Mouse (Mus musculus) embryonic facial prominence, embryonic 14.5 days (tissue): ENCODE measurements at regions not wholly inside any gene's neighbourhood (a gene's known extent, or its start where the extent isn't known, plus 50 kb on each side); places are given as distances from the start of the nearest gene placed in this dataset.

Experiments
- ATAC-seq: fragments of 200-750 bp; cut with Nextera tagmentation; 2 replicates; pipeline ENCODE4 v1.8.0; 2017; ENCODE audit warnings: low read depth, moderate number of reproducible peaks, moderate TSS enrichment
- DNase-seq: peaks from one replicate; pipeline ENCODE4 v3.0.0-alpha.2; 2015; ENCODE audit warnings: low spot score
- H3K27ac ChIP-seq: fragments of 300-500 bp; sonication (generic); replicated peaks from 2 replicates; pipeline ENCODE4 v1.5.1; 2014; ENCODE audit warnings: low read depth, mild to moderate bottlenecking, low read length, moderate library complexity
- H3K27me3 ChIP-seq: fragments of 300-500 bp; sonication (generic); replicated peaks from 2 replicates; pipeline ENCODE4 v1.6.1; 2014; ENCODE audit warnings: low read length; ENCODE audit not compliant: control insufficient read depth, insufficient read depth
- H3K36me3 ChIP-seq: fragments of 300-500 bp; sonication (generic); 2 replicates; pipeline ENCODE4 v1.6.1; 2014; ENCODE audit warnings: low read length, mixed read lengths; ENCODE audit not compliant: control insufficient read depth, insufficient read depth
- H3K4me1 ChIP-seq: fragments of 300-500 bp; sonication (generic); 2 replicates; pipeline ENCODE4 v1.6.1; 2014; ENCODE audit warnings: antibody characterized with exemption, low read length; ENCODE audit not compliant: control insufficient read depth, insufficient read depth
- H3K4me2 ChIP-seq: fragments of 300-500 bp; sonication (generic); 2 replicates; pipeline ENCODE4 v1.6.1; 2014; ENCODE audit warnings: low read depth, mild to moderate bottlenecking, low read length, moderate library complexity, mixed read lengths
- H3K4me3 ChIP-seq: fragments of 300-500 bp; sonication (generic); 2 replicates; pipeline ENCODE4 v1.5.1; 2014; ENCODE audit warnings: low read depth, mild to moderate bottlenecking, low read length
- H3K9ac ChIP-seq: fragments of 300-500 bp; sonication (generic); 2 replicates; pipeline ENCODE4 v1.6.1; 2014; ENCODE audit warnings: low read depth, mild to moderate bottlenecking, low read length, moderate library complexity, mixed read lengths
- H3K9me3 ChIP-seq: fragments of 300-500 bp; sonication (generic); 2 replicates; pipeline ENCODE4 v1.6.1; 2016; ENCODE audit warnings: low read length; ENCODE audit not compliant: control insufficient read depth
- WGBS: fragments of 180-500 bp; shearing (Covaris S2); extraction: QIAGEN DNeasy Blood & Tissue Kit; methylation state at CpG from one replicate; pipeline ENCODE4 v1.1.7; 2014; 5-methylcytosine and 5-hydroxymethylcytosine counted together

GRCm38 (mm10) chr15:88288051-88288450, 312.1 kb upstream of the Zdhhc25 start:
- Histone ChIP-seq H3K36me3 (no peaks in the 10 kb centered on the region), H3K9ac (no peak overlapping the region), H3K4me1 (no peaks in the 10 kb centered on the region), H3K27me3 (peaks cover 10% of the 10 kb centered on the region), H3K27ac (no peak overlapping the region), H3K9me3 (no peaks in the 10 kb centered on the region), H3K4me2 (no peak overlapping the region), H3K4me3 (no peak overlapping the region)
- WGBS, result 27% methylated on average over 16 of the region's 16 CpGs
- ATAC-seq (no peak), DNase-seq (no peak)

- Histone ChIP-seq H3K36me3 (no peaks in the 10 kb centered on the region), H3K4me3 (no peak overlapping the region), H3K9me3 (no peaks in the 10 kb centered on the region), H3K4me1 (no peaks in the 10 kb centered on the region), H3K27ac (no peak overlapping the region), H3K27me3 (peaks cover 10% of the 10 kb centered on the region), H3K4me2 (no peak overlapping the region), H3K9ac (no peak overlapping the region)
- WGBS, result 47% methylated on average over 3 of the region's 3 CpGs
- no peak for DNase-seq
- no peak for ATAC-seq
These were observed 311.4 kb upstream of the Zdhhc25 start for GRCm38 (mm10) chr15:88288696-88289095.

GRCm38 (mm10) chr15:88290740-88291363, 309.2 kb upstream of the Zdhhc25 start:
- Histone ChIP-seq H3K27ac (no peak overlapping the region), H3K4me3 (no peak overlapping the region), H3K36me3 (no peaks in the 10 kb centered on the region), H3K9me3 (no peaks in the 10 kb centered on the region), H3K27me3 (peaks cover 10% of the 10 kb centered on the region), H3K9ac (no peak overlapping the region), H3K4me2 (no peak overlapping the region), H3K4me1 (no peaks in the 10 kb centered on the region)
- no peak for ATAC-seq
- no peak for DNase-seq
- WGBS, result 21% methylated on average over 20 of the region's 20 CpGs

- Histone ChIP-seq H3K4me2 (no peak overlapping the region), H3K27me3 (no peaks in the 10 kb centered on the region), H3K27ac (no peak overlapping the region), H3K9me3 (no peaks in the 10 kb centered on the region), H3K9ac (no peak overlapping the region), H3K36me3 (no peaks in the 10 kb centered on the region), H3K4me1 (no peaks in the 10 kb centered on the region), H3K4me3 (no peak overlapping the region)
- WGBS, result 62% methylated on average over 6 of the region's 6 CpGs
- no peak for DNase-seq
- ATAC-seq, result no peak
These were observed 301.0 kb upstream of the Zdhhc25 start for GRCm38 (mm10) chr15:88299061-88299460.

DNA sequence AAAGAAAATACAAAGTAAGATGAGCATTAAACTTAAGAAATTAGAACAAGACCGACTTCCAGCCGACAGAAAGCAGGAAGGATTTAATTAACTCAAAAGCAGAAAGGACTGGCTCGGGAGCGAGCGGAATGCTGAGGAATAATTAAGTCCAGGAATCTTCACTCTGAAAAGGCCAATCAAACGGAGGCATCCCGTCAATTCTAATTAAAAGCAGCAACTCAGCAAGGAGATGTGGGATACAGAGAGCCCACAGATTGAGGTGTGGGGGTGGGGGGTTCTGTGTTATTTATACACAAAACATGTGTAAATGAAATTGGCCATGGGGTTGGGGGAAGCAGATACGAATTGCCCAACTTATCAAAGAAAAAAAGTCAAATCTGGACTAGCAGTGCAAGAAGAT, 288.9 kb upstream of the Zdhhc25 start:
- peak; percentile 41 for DNase-seq
- Histone ChIP-seq H3K4me2 (no peak overlapping the region), H3K27ac (no peak overlapping the region), H3K4me1 (no peaks in the 10 kb centered on the region), H3K4me3 (no peak overlapping the region), H3K27me3 (no peaks in the 10 kb centered on the region), H3K36me3 (no peaks in the 10 kb centered on the region), H3K9me3 (no peaks in the 10 kb centered on the region), H3K9ac (no peak overlapping the region)
- no peak for ATAC-seq
- WGBS, result 27% methylated on average over 8 of the region's 8 CpGs

DNA sequence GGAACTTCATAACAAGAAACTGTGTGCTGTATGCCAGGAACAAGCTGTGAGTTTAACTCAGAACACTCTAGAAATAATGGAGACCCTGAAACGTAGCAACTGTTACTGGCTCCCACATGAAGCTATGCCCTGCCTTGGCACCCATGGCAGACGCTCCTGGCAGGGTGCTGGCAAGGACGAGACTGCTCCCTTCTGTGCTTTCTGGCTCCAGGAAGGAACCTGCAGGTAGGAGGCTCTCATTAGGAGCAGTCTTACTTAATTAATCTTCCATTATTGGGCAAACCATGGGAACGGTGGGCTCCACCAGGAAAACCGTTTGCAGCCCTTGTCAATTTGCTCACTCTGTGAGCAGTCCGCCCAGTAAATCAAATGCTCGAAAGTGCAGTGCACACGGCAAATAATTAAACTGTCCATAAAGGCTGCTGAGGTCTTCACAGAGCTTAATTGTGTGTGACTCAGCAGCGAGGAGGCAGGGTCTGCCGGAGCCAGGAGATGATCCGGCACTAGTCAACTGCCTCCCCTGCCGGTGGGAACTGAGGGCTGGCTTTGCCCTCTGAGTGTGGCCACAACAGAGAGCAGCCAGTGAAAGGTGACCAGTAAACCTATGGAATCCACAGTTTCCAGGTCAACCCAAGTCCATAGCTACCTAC, 285.2 kb upstream of the Zdhhc25 start:
- 53% methylated on average over 12 of the region's 12 CpGs for WGBS
- H3K27me3 ChIP-seq, result no peaks in the 10 kb centered on the region
- H3K27ac ChIP-seq, result no peak overlapping the region
- no peak overlapping the region for H3K9ac ChIP-seq
- H3K4me1 ChIP-seq, result no peaks in the 10 kb centered on the region
- no peak overlapping the region for H3K4me2 ChIP-seq
- H3K9me3 ChIP-seq, result no peaks in the 10 kb centered on the region
- H3K36me3 ChIP-seq, result no peaks in the 10 kb centered on the region
- DNase-seq, result no peak
- no peak overlapping the region for H3K4me3 ChIP-seq
- no peak for ATAC-seq

DNA sequence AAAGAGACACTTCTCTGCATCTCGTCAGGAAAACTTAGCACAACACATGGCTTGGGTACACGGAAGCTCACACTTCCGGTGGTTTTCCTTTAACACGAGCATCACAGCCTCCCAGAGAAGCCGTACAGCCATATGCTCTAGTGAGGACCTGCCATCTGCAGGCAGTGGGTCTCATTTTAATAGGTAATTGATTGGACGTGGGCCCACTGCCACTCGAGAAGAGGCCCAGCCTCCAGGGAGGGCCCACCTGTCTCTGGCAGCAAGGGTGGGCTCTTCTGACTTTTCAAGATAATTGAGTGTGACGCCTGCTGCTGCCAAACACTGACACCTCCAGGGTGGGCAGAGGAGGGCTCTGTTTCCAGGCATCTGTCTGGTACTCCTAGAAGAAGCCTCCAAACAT, 282.1 kb upstream of the Zdhhc25 start:
- H3K4me1 ChIP-seq, result no peaks in the 10 kb centered on the region
- DNase-seq, result peak; percentile 3
- ATAC-seq, result no peak
- H3K4me2 ChIP-seq, result no peak overlapping the region
- no peaks in the 10 kb centered on the region for H3K27me3 ChIP-seq
- no peaks in the 10 kb centered on the region for H3K9me3 ChIP-seq
- no peak overlapping the region for H3K27ac ChIP-seq
- no peak overlapping the region for H3K4me3 ChIP-seq
- H3K36me3 ChIP-seq, result no peaks in the 10 kb centered on the region
- WGBS, result 39% methylated on average over 8 of the region's 8 CpGs
- no peak overlapping the region for H3K9ac ChIP-seq

DNA sequence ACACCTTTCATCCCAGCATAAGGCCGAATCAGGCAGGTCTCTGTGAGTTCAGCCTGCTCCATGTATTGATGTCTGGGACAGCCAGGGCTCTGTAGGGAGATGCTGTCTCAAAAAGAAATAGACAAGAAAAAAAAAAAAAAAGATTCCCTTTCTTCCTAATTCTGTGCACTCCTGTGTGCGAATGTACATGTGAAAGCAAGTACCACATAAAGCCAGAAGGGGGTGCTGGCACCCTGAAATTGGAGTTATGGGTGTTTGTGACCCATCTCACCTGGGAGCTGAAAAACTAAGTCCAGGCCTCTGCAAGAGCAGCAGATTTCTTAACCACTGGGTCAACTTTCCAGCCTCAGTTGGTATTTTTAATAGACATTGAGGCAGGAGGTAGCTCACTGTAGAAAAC, 280.6 kb upstream of the Zdhhc25 start:
- WGBS, result 69% methylated on average over 2 of the region's 2 CpGs
- DNase-seq (no peak), ATAC-seq (no peak)
- Histone ChIP-seq H3K4me1 (no peaks in the 10 kb centered on the region), H3K36me3 (no peaks in the 10 kb centered on the region), H3K9ac (no peak overlapping the region), H3K9me3 (no peaks in the 10 kb centered on the region), H3K27ac (no peak overlapping the region), H3K4me3 (no peak overlapping the region), H3K27me3 (no peaks in the 10 kb centered on the region), H3K4me2 (no peak overlapping the region)
